Mouse (Mus musculus) ES-E14 (cell line): ENCODE results near the gene Kif1b.

Source experiments
- HCFC1 ChIP-seq: IDR thresholded peaks from 2 replicates; pipeline ENCODE4 v1.6.1; 2012; ENCODE audit warnings: low read length, inconsistent platforms, borderline replicate concordance; ENCODE audit not compliant: insufficient read depth
- ZC3H11A ChIP-seq: IDR thresholded peaks from 2 replicates; pipeline ENCODE4 v1.6.1; 2012; ENCODE audit warnings: low read depth, mild to moderate bottlenecking, inconsistent platforms, low read length, borderline replicate concordance
- ZNF384 ChIP-seq: IDR thresholded peaks from 2 replicates; pipeline ENCODE4 v1.6.1; 2012; ENCODE audit warnings: low read depth, low read length, inconsistent platforms

- TF ChIP-seq ZC3H11A (no peak), ZNF384 (no peak), HCFC1 (no peak)
These were observed 162.3 kb downstream of the Kif1b start for GRCm38 (mm10) chr4:149145151-149145550.
